Mouse (Mus musculus) hindbrain, embryonic 15.5 days (tissue): Measurements from ENCODE around the gene Hid1. TPM values are rescaled to one million over a fixed set of nuclear protein-coding genes. Genes with fewer than 3 reads are reported as not detected.

Source experiments
- ATAC-seq: fragments of 200-750 bp; cut with Nextera tagmentation; 2 replicates; pipeline ENCODE4 v1.8.0; 2017; ENCODE audit warnings: low read depth, moderate number of reproducible peaks, moderate TSS enrichment; ENCODE audit not compliant: low FRiP score
- H3K27ac ChIP-seq: fragments of 300-500 bp; sonication (generic); replicated peaks from 2 replicates; pipeline ENCODE4 v1.5.1; 2015; ENCODE audit warnings: mild to moderate bottlenecking, inconsistent platforms
- H3K27me3 ChIP-seq: fragments of 300-500 bp; sonication (generic); 2 replicates; pipeline ENCODE4 v1.6.1; 2015; ENCODE audit warnings: control low read depth, inconsistent platforms
- H3K36me3 ChIP-seq: fragments of 300-500 bp; sonication (generic); 2 replicates; pipeline ENCODE4 v1.6.1; 2015; ENCODE audit warnings: control low read depth, inconsistent platforms
- H3K4me1 ChIP-seq: fragments of 300-500 bp; sonication (generic); replicated peaks from 2 replicates; pipeline ENCODE4 v1.6.1; 2015; ENCODE audit warnings: control low read depth, inconsistent platforms
- H3K4me2 ChIP-seq: fragments of 300-500 bp; sonication (generic); 2 replicates; pipeline ENCODE4 v1.6.1; 2015; ENCODE audit warnings: moderate library complexity, mild to moderate bottlenecking, inconsistent platforms
- H3K4me3 ChIP-seq: fragments of 300-500 bp; sonication (generic); 2 replicates; pipeline ENCODE4 v1.5.1; 2015; ENCODE audit warnings: mild to moderate bottlenecking, inconsistent platforms
- H3K9ac ChIP-seq: fragments of 300-500 bp; sonication (generic); 2 replicates; pipeline ENCODE4 v1.6.1; 2015; ENCODE audit warnings: inconsistent platforms
- H3K9me3 ChIP-seq: fragments of 300-500 bp; sonication (generic); 2 replicates; pipeline ENCODE4 v1.6.1; 2016; ENCODE audit warnings: control low read depth, inconsistent platforms
- WGBS: fragments of 180-500 bp; shearing (Covaris S2); methylation state at CpG from one replicate; pipeline ENCODE4 v1.1.7; 2015; 5-methylcytosine and 5-hydroxymethylcytosine counted together
- polyA plus RNA-seq: library from polyadenylated mRNA; unstranded; fragments of >200 nt; fragmentation: Nextera tagmentation; extraction: Ambion mirVana; gene quantifications from 2 replicates; pipeline ENCODE4 v1.2.1, GENCODE M21; 2015

The Hid1 gene
- polyA plus RNA-seq, 1 experiment from 2014 or later, result 62.4 TPM

GRCm38 (mm10) chr11:115301351-115301750, 66.2 kb downstream of the Hid1 start:
- H3K4me1 ChIP-seq, result peaks cover 15% of the 10 kb centered on the region
- no peak overlapping the region for H3K4me3 ChIP-seq
- no peaks in the 10 kb centered on the region for H3K9me3 ChIP-seq
- ATAC-seq, result no peak
- no peak overlapping the region for H3K9ac ChIP-seq
- no peaks in the 10 kb centered on the region for H3K36me3 ChIP-seq
- H3K4me2 ChIP-seq, result no peak overlapping the region
- no peaks in the 10 kb centered on the region for H3K27me3 ChIP-seq
- no peak overlapping the region for H3K27ac ChIP-seq
- 92% methylated on average over 2 of the region's 2 CpGs for WGBS

GRCm38 (mm10) chr11:115300745-115301144, 66.8 kb downstream of the Hid1 start:
- no peak for ATAC-seq
- 84% methylated on average over 4 of the region's 4 CpGs for WGBS
- H3K4me2 ChIP-seq, result no peak overlapping the region
- H3K27me3 ChIP-seq, result no peaks in the 10 kb centered on the region
- peaks cover 16% of the 10 kb centered on the region for H3K4me1 ChIP-seq
- no peak overlapping the region for H3K9ac ChIP-seq
- no peak overlapping the region for H3K27ac ChIP-seq
- no peak overlapping the region for H3K4me3 ChIP-seq
- H3K36me3 ChIP-seq, result no peaks in the 10 kb centered on the region
- H3K9me3 ChIP-seq, result no peaks in the 10 kb centered on the region

- no peak overlapping the region for H3K4me3 ChIP-seq
- H3K4me1 ChIP-seq, result peaks cover 16% of the 10 kb centered on the region
- ATAC-seq, result no peak
- no peak overlapping the region for H3K27ac ChIP-seq
- no peak overlapping the region for H3K9ac ChIP-seq
- WGBS, result 53% methylated on average over 8 of the region's 8 CpGs
- no peaks in the 10 kb centered on the region for H3K36me3 ChIP-seq
- peak overlapping the region; percentile 94; the same call in 1 of the 2 replicates for H3K4me2 ChIP-seq
- no peaks in the 10 kb centered on the region for H3K27me3 ChIP-seq
- no peaks in the 10 kb centered on the region for H3K9me3 ChIP-seq
Observed at GRCm38 (mm10) chr11:115298160-115298559, 69.4 kb downstream of the Hid1 start.

Other genes starting within 250 kb of the Hid1 start
- 0.17 and 0.34 TPM in 2 replicates for gene Cd300lf, start 233.8 kb downstream of the Hid1 start, polyA plus RNA-seq
- gene Slc9a3r1, start 204.4 kb downstream of the Hid1 start, polyA plus RNA-seq, result 68.7 and 70.2 TPM in 2 replicates
- gene Tmem104, start 180.3 kb downstream of the Hid1 start, polyA plus RNA-seq, result 15.1 and 17.5 TPM in 2 replicates
- 19.1 and 20.4 TPM in 2 replicates for gene Nat9, start 179.9 kb downstream of the Hid1 start, polyA plus RNA-seq
- gene Grin2c, start 100.5 kb downstream of the Hid1 start, polyA plus RNA-seq, result 0.64 and 0.73 TPM in 2 replicates
- 21.3 and 21.6 TPM in 2 replicates for gene Fdxr, start 90.7 kb downstream of the Hid1 start, polyA plus RNA-seq
- 1.3 and 1.5 TPM in 2 replicates for gene Fads6, start 70.1 kb downstream of the Hid1 start, polyA plus RNA-seq
- gene Otop2, start 60.6 kb downstream of the Hid1 start, polyA plus RNA-seq, result 0.07 and 0.34 TPM in 2 replicates
- 0.06 and 0.38 TPM in 2 replicates for gene Ush1g, start 45.7 kb downstream of the Hid1 start, polyA plus RNA-seq
- gene Otop3, start 33.0 kb downstream of the Hid1 start, polyA plus RNA-seq, result 2.2 and 2.3 TPM in 2 replicates
- 25.0 and 27.0 TPM in 2 replicates for gene Cdr2l, start 14.2 kb upstream of the Hid1 start, polyA plus RNA-seq
- gene Mrpl58, start 36.0 kb upstream of the Hid1 start, polyA plus RNA-seq, result 180 and 190 TPM in 2 replicates
- 877 and 940 TPM in 2 replicates for gene Atp5h, start 52.2 kb upstream of the Hid1 start, polyA plus RNA-seq
- 23.6 and 26.2 TPM in 2 replicates for gene Kctd2, start 52.4 kb upstream of the Hid1 start, polyA plus RNA-seq
- gene Trim80, start 72.8 kb upstream of the Hid1 start, polyA plus RNA-seq, result not detected in 2 replicates
- gene Slc16a5, start 94.7 kb upstream of the Hid1 start, polyA plus RNA-seq, result 0.17 and 0.24 TPM in 2 replicates
- 16.3 and 18.2 TPM in 2 replicates for gene Armc7, start 107.9 kb upstream of the Hid1 start, polyA plus RNA-seq
- gene Nt5c, start 124.1 kb upstream of the Hid1 start, polyA plus RNA-seq, result 88.4 and 101 TPM in 2 replicates
- gene Jpt1, start 146.6 kb upstream of the Hid1 start, polyA plus RNA-seq, result 1,345 and 1,399 TPM in 2 replicates
- gene Sumo2, start 168.5 kb upstream of the Hid1 start, polyA plus RNA-seq, result 917 and 959 TPM in 2 replicates
- 95.4 and 108 TPM in 2 replicates for gene Nup85, start 196.7 kb upstream of the Hid1 start, polyA plus RNA-seq
- gene Mrps7, start 236.2 kb upstream of the Hid1 start, polyA plus RNA-seq, result 73.6 and 79.8 TPM in 2 replicates
- 35.8 and 38.1 TPM in 2 replicates for gene Gga3, start 236.3 kb upstream of the Hid1 start, polyA plus RNA-seq
- gene Mif4gd, start 245.2 kb upstream of the Hid1 start, polyA plus RNA-seq, result 12.2 and 13.9 TPM in 2 replicates